Mouse (Mus musculus) C2C12 (cell line): Measurements from ENCODE around the gene Sgsh.

Source experiments
- CTCF ChIP-seq: IDR thresholded peaks from one replicate; pipeline ENCODE4 v1.5.1; 2011; ENCODE audit not compliant: control insufficient read depth, insufficient read depth, insufficient read length
- FOSL1 ChIP-seq: IDR thresholded peaks from one replicate; pipeline ENCODE4 v1.8.0; 2011; ENCODE audit warnings: mild to moderate bottlenecking, low read length; ENCODE audit not compliant: poor library complexity, insufficient read depth, severe bottlenecking
- MYOD1 ChIP-seq: IDR thresholded peaks from one replicate; pipeline ENCODE4 v1.6.1; 2011; ENCODE audit warnings: low read depth; ENCODE audit not compliant: control insufficient read depth, insufficient read length

DNA sequence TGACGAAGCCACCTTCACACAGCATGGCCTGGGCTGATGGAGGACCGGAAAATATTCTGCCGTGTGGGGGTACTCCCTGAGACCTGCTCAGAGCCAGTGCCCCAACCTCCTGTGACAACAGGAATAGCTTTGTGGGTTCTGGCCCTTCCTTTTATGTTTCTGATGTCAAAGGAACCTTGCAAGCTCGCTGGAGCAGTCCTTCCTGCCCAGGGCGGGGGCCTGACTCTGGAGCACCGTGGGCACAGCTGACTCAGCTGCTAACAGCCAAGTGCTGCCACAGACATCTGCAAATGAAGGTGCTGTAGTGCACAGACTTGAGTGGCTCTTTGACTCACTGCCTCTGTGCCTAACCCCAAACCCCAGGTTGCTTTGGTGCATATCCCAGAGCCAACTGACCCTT, 10.5 kb downstream of the Sgsh start:
- TF ChIP-seq CTCF = no peak
- no peak for TF ChIP-seq FOSL1
- TF ChIP-seq MYOD1 = no peak
